Mouse (Mus musculus) spleen, adult 2 months (tissue): Measurements from ENCODE around the gene Slc4a1. TPM values are rescaled to one million over a fixed set of nuclear protein-coding genes. Genes with fewer than 3 reads are reported as not detected.

Source experiments
- DNase-seq, 2 experiments: peaks; one replicate each; pipeline versions ENCODE4 v3.0.0 to v3.0.0-alpha.2; 2012 to 2021; ENCODE audit warnings: low spot score in 2 of 2, low read depth in 1 of 2
- H3K27ac ChIP-seq: fragments of 200-500 bp; 2 replicates; pipeline ENCODE4 v1.5.1; 2012; ENCODE audit warnings: low read length, inconsistent platforms; ENCODE audit not compliant: insufficient read depth
- H3K27me3 ChIP-seq: fragments of 200-500 bp; 2 replicates; pipeline ENCODE4 v1.6.1; 2012; ENCODE audit warnings: mild to moderate bottlenecking, moderate library complexity, low read length, inconsistent platforms; ENCODE audit not compliant: control insufficient read depth, insufficient read depth
- H3K36me3 ChIP-seq: fragments of 200-500 bp; 2 replicates; pipeline ENCODE4 v1.6.1; 2012; ENCODE audit warnings: mild to moderate bottlenecking, low read length, inconsistent platforms; ENCODE audit not compliant: control insufficient read depth, insufficient read depth
- H3K4me1 ChIP-seq: fragments of 200-500 bp; 2 replicates; pipeline ENCODE4 v1.6.1; 2011; ENCODE audit warnings: inconsistent platforms; ENCODE audit not compliant: control insufficient read depth, insufficient read depth, insufficient read length
- H3K4me3 ChIP-seq: fragments of 200-500 bp; 2 replicates; pipeline ENCODE4 v1.5.1; 2011; ENCODE audit warnings: mild to moderate bottlenecking, inconsistent platforms; ENCODE audit not compliant: insufficient read depth, insufficient read length; ENCODE audit errors: extremely low read depth
- CTCF ChIP-seq: fragments of 200-500 bp; IDR thresholded peaks from 2 replicates; pipeline ENCODE4 v1.5.1; 2011; ENCODE audit warnings: mild to moderate bottlenecking, inconsistent platforms; ENCODE audit not compliant: insufficient read depth, insufficient read length, insufficient replicate concordance; ENCODE audit errors: extremely low read depth
- POLR2A ChIP-seq: fragments of 200-500 bp; IDR thresholded peaks from 2 replicates; pipeline ENCODE4 v1.6.1; 2011; ENCODE audit warnings: low read depth, low read length, inconsistent platforms
- WGBS: fragments of 180-500 bp; shearing (Covaris S2); methylation state at CpG from one replicate; pipeline ENCODE4 v1.1.7; 2018; 5-methylcytosine and 5-hydroxymethylcytosine counted together
- polyA plus RNA-seq: library from polyadenylated mRNA; depleted of rRNA; stranded (reverse); fragments of >200 nt; gene quantifications from 2 replicates; pipeline ENCODE4 v1.2.3, GENCODE M21; 2012

Gene Slc4a1
- polyA plus RNA-seq, 1 experiment = 381 TPM

GRCm38 (mm10) chr11:102356636-102357350, 9.2 kb downstream of the Slc4a1 start:
- TF ChIP-seq POLR2A = no peak
- TF ChIP-seq CTCF = no peak
- WGBS = 70% methylated on average over 31 of the region's 31 CpGs
- H3K36me3 ChIP-seq = no peaks in the 10 kb centered on the region
- no peak for DNase-seq
- H3K4me3 ChIP-seq = no peak overlapping the region
- H3K4me1 ChIP-seq = no peaks in the 10 kb centered on the region
- H3K27me3 ChIP-seq = peaks cover 2% of the 10 kb centered on the region; the same call in 1 of the 2 replicates
- no peak overlapping the region for H3K27ac ChIP-seq

- DNase-seq = no peak
- 86% methylated on average over 12 of the region's 12 CpGs for WGBS
- Histone ChIP-seq H3K27me3 (peaks cover 2% of the 10 kb centered on the region; the same call in 1 of the 2 replicates), H3K27ac (no peak overlapping the region), H3K4me3 (no peak overlapping the region), H3K36me3 (no peaks in the 10 kb centered on the region), H3K4me1 (no peaks in the 10 kb centered on the region)
- TF ChIP-seq CTCF (no peak), POLR2A (no peak)
These were observed 9.8 kb downstream of the Slc4a1 start for GRCm38 (mm10) chr11:102356190-102356589.

- 42% methylated on average over 3 of the region's 3 CpGs for WGBS
- H3K27me3 ChIP-seq = peaks cover 2% of the 10 kb centered on the region; the same call in 1 of the 2 replicates
- no peak for DNase-seq
- TF ChIP-seq CTCF = no peak
- no peak for TF ChIP-seq POLR2A
- no peaks in the 10 kb centered on the region for H3K4me1 ChIP-seq
- no peak overlapping the region for H3K4me3 ChIP-seq
- H3K36me3 ChIP-seq = no peaks in the 10 kb centered on the region
- no peak overlapping the region for H3K27ac ChIP-seq
These were observed 10.5 kb downstream of the Slc4a1 start for GRCm38 (mm10) chr11:102355501-102355900.

- TF ChIP-seq CTCF (no peak), POLR2A (no peak)
- 52% methylated on average over 8 of the region's 8 CpGs for WGBS
- Histone ChIP-seq H3K4me1 (no peaks in the 10 kb centered on the region), H3K36me3 (no peaks in the 10 kb centered on the region), H3K27me3 (peaks cover 2% of the 10 kb centered on the region; the same call in 1 of the 2 replicates), H3K4me3 (no peak overlapping the region), H3K27ac (no peak overlapping the region)
- no peak for DNase-seq
These were observed 13.0 kb downstream of the Slc4a1 start for GRCm38 (mm10) chr11:102353021-102353431.

GRCm38 (mm10) chr11:102352378-102352777, 13.6 kb downstream of the Slc4a1 start:
- Histone ChIP-seq H3K27ac (no peak overlapping the region), H3K4me1 (no peaks in the 10 kb centered on the region), H3K27me3 (peaks cover 2% of the 10 kb centered on the region; the same call in 1 of the 2 replicates), H3K36me3 (no peaks in the 10 kb centered on the region), H3K4me3 (no peak overlapping the region)
- 48% methylated on average over 5 of the region's 5 CpGs for WGBS
- no peak for DNase-seq
- no peak for TF ChIP-seq CTCF
- TF ChIP-seq POLR2A = no peak

GRCm38 (mm10) chr11:102350981-102351523, 15.0 kb downstream of the Slc4a1 start:
- no peak overlapping the region for H3K27ac ChIP-seq
- 92% methylated on average over 17 of the region's 17 CpGs for WGBS
- H3K36me3 ChIP-seq = no peaks in the 10 kb centered on the region
- TF ChIP-seq CTCF = no peak
- no peak for TF ChIP-seq POLR2A
- H3K4me3 ChIP-seq = no peak overlapping the region
- no peak for DNase-seq
- peaks cover 2% of the 10 kb centered on the region; the same call in 1 of the 2 replicates for H3K27me3 ChIP-seq
- no peaks in the 10 kb centered on the region for H3K4me1 ChIP-seq

- no peak for DNase-seq
- Histone ChIP-seq H3K4me1 (no peaks in the 10 kb centered on the region), H3K36me3 (no peaks in the 10 kb centered on the region), H3K4me3 (no peak overlapping the region), H3K27me3 (peaks cover 2% of the 10 kb centered on the region; the same call in 1 of the 2 replicates), H3K27ac (no peak overlapping the region)
- WGBS = 86% methylated on average over 4 of the region's 4 CpGs
- TF ChIP-seq POLR2A (no peak), CTCF (no peak)
These were observed 15.6 kb downstream of the Slc4a1 start for GRCm38 (mm10) chr11:102350416-102350815.
